Mouse (Mus musculus) neural tube, postnatal 0 days (tissue): Measurements from ENCODE around the gene Zfp113. TPM values are rescaled to one million over a fixed set of nuclear protein-coding genes. Genes with fewer than 3 reads are reported as not detected.

Source experiments
- microRNA counts: library from miRNA; unstranded; fragments of <30 nt; microRNA quantifications from one replicate; lab custom pipeline; 2015
- microRNA-seq: library from miRNA; unstranded; fragments of <30 nt; microRNA quantifications from one replicate; pipeline ENCODE4, GENCODE M21; 2016
- polyA plus RNA-seq: library from polyadenylated mRNA; unstranded; fragments of >200 nt; fragmentation: Nextera tagmentation; extraction: Ambion mirVana; gene quantifications from 2 replicates; pipeline ENCODE4 v1.2.1, GENCODE M21; 2015

The Zfp113 gene
- 13.4 and 14.7 TPM in 2 replicates for polyA plus RNA-seq

GRCm38 (mm10) chr5:138155443-138155976, at the start of gene Zfp113:
Gene Zfp113, minus strand, starts transcription at chr5:138155744.

GRCm38 (mm10) chr5:138193771-138194727, 38.5 kb upstream of the Zfp113 start, which contains the start of gene Mblac1:
Gene Mblac1, plus strand, starts transcription at chr5:138194314.

GRCm38 (mm10) chr5:138186950-138187638, 31.6 kb upstream of the Zfp113 start, which contains the start of the genes Taf6 and Cnpy4:
Gene Taf6, minus strand, starts transcription at chr5:138187451.
Gene Cnpy4, plus strand, starts transcription at chr5:138187485.

GRCm38 (mm10) chr5:138171695-138172491, 16.3 kb upstream of the Zfp113 start, which contains the start of the genes Ap4m1 and Mcm7:
Gene Ap4m1, plus strand, starts transcription at chr5:138172002.
Gene Mcm7, minus strand, starts transcription at chr5:138172422.

GRCm38 (mm10) chr5:138160842-138161665, 5.5 kb upstream of the Zfp113 start, which contains the start of gene Cops6:
Gene Cops6, plus strand, starts transcription at chr5:138161071.

GRCm38 (mm10) chr5:138116255-138117198, 39.0 kb downstream of the Zfp113 start, which contains the start of gene Zscan21:
Gene Zscan21, plus strand, starts transcription at chr5:138116903.

MicroRNA genes within 50 kb of the gene (microRNA counts, 519-probe panel; counts per million panel counts)
- 4,872 counts per million, percentile 57 among the panel's probes with 10 or more counts for microRNA mmu-miR-106b (lab: Ali Mortazavi, UCI)
- microRNA mmu-miR-25 (lab: Ali Mortazavi, UCI) = 5,470 counts per million, percentile 69 among the panel's probes with 10 or more counts
- microRNA mmu-miR-93 (lab: Ali Mortazavi, UCI) = 4,842 counts per million, percentile 56 among the panel's probes with 10 or more counts

Small RNA genes lying within 50 kb of the gene (microRNA-seq; reads per million reads assigned to microRNA genes)
- gene Mir106b (2,896 reads per million, percentile 87 among the genes with 10 or more reads in this experiment), gene Mir25 (229 reads per million, percentile 55 among the genes with 10 or more reads in this experiment), gene Mir93 (2,715 reads per million, percentile 86 among the genes with 10 or more reads in this experiment)

Other genes starting within 250 kb of the Zfp113 start
- gene Cyp3a13, start 234.1 kb downstream of the Zfp113 start, polyA plus RNA-seq = 0.05 TPM in 1 of 2 replicates, not detected in the other
- 8.3 and 8.5 TPM in 2 replicates for gene Gjc3, start 192.6 kb downstream of the Zfp113 start, polyA plus RNA-seq
- not detected in 2 replicates for gene Azgp1, start 174.2 kb downstream of the Zfp113 start, polyA plus RNA-seq
- not detected in 2 replicates for gene Smok3a, start 134.5 kb downstream of the Zfp113 start, polyA plus RNA-seq
- 0.06 TPM in 1 of 2 replicates, not detected in the other for gene Smok3b, start 134.3 kb downstream of the Zfp113 start, polyA plus RNA-seq
- gene Smok3c, start 102.5 kb downstream of the Zfp113 start, polyA plus RNA-seq = not detected in 2 replicates
- gene Zkscan1, start 70.7 kb downstream of the Zfp113 start, polyA plus RNA-seq = 11.5 and 12.2 TPM in 2 replicates
- gene Zscan21, start 38.8 kb downstream of the Zfp113 start, polyA plus RNA-seq = 44.6 and 50.0 TPM in 2 replicates
- gene Cops6, start 5.3 kb upstream of the Zfp113 start, polyA plus RNA-seq = 286 and 325 TPM in 2 replicates
- 13.9 and 15.4 TPM in 2 replicates for gene Ap4m1, start 16.3 kb upstream of the Zfp113 start, polyA plus RNA-seq
- gene Mcm7, start 16.7 kb upstream of the Zfp113 start, polyA plus RNA-seq = 31.9 and 36.3 TPM in 2 replicates
- gene Taf6, start 31.7 kb upstream of the Zfp113 start, polyA plus RNA-seq = 37.5 and 48.1 TPM in 2 replicates
- gene Cnpy4, start 31.7 kb upstream of the Zfp113 start, polyA plus RNA-seq = 20.7 and 23.5 TPM in 2 replicates
- gene Mblac1, start 38.6 kb upstream of the Zfp113 start, polyA plus RNA-seq = 11.7 and 12.8 TPM in 2 replicates
- gene Nxpe5, start 70.2 kb upstream of the Zfp113 start, polyA plus RNA-seq = not detected in 2 replicates
- 130 and 140 TPM in 2 replicates for gene Lamtor4, start 99.7 kb upstream of the Zfp113 start, polyA plus RNA-seq
- 22.4 and 23.7 TPM in 2 replicates for gene BC037034, start 108.3 kb upstream of the Zfp113 start, polyA plus RNA-seq
- gene Gal3st4, start 117.1 kb upstream of the Zfp113 start, polyA plus RNA-seq = 3.7 and 4.4 TPM in 2 replicates
- gene Gm43720, start 124.2 kb upstream of the Zfp113 start, polyA plus RNA-seq = 0.05 and 0.21 TPM in 2 replicates
- 20.1 and 24.6 TPM in 2 replicates for gene Gpc2, start 124.3 kb upstream of the Zfp113 start, polyA plus RNA-seq
- gene Stag3, start 124.5 kb upstream of the Zfp113 start, polyA plus RNA-seq = 8.2 and 13.0 TPM in 2 replicates
- gene Pvrig, start 186.2 kb upstream of the Zfp113 start, polyA plus RNA-seq = not detected in 2 replicates